Mouse (Mus musculus): ENCODE data around the gene Ciita.

GRCm38 (mm10) chr16:10548938-10549337, 69.1 kb downstream of the Ciita start:
- TF ChIP-seq POLR2A (IDR thresholded peaks at IDR 0.05; ENCODE audit: insufficient read length, low read depth), result no peak
- no peak for TF ChIP-seq REST (IDR thresholded peaks at IDR 0.05; ENCODE audit: insufficient read depth, insufficient read length)
- TF ChIP-seq TCF3 (IDR thresholded peaks at IDR 0.05; ENCODE audit: insufficient read length, low read depth), result no peak
- no peak for TF ChIP-seq MYOD1 (IDR thresholded peaks at IDR 0.05; ENCODE audit: control insufficient read depth in 1 of 3, insufficient read length in 2 of 3, low read depth in 2 of 3)
- TF ChIP-seq USF1 (IDR thresholded peaks at IDR 0.05; ENCODE audit: low read depth), result no peak
- TF ChIP-seq POLR2AphosphoS2 (IDR thresholded peaks at IDR 0.05; ENCODE audit: insufficient read length, low read depth), result no peak
- TF ChIP-seq SRF (IDR thresholded peaks at IDR 0.05; ENCODE audit: control insufficient read depth, insufficient read length, low read depth), result no peak
- no peak for TF ChIP-seq MYOG (IDR thresholded peaks at IDR 0.05; ENCODE audit: control insufficient read depth in 1 of 3, insufficient read depth in 1 of 3, insufficient read length in 2 of 3, low read depth in 2 of 3)
- no peak for TF ChIP-seq TCF12 (IDR thresholded peaks at IDR 0.05; ENCODE audit: insufficient read depth, poor library complexity, severe bottlenecking)

Measured in myocyte (in vitro differentiated cells).